Mouse (Mus musculus) heart, embryonic 11.5 days (tissue): ENCODE data around the gene Jmjd1c. TPM values are rescaled to one million over a fixed set of nuclear protein-coding genes. Genes with fewer than 3 reads are reported as not detected.

Experiments used
- ATAC-seq: fragments of 200-750 bp; cut with Nextera tagmentation; replicated peaks from 2 replicates; pipeline ENCODE4 v1.8.0; 2017; ENCODE audit warnings: moderate library complexity; ENCODE audit not compliant: insufficient number of reproducible peaks, low FRiP score, low TSS enrichment
- H3K27ac ChIP-seq: fragments of 300-500 bp; sonication (generic); 2 replicates; pipeline ENCODE4 v1.5.1; 2014; ENCODE audit warnings: mild to moderate bottlenecking, low read depth, low read length
- H3K27me3 ChIP-seq: fragments of 300-500 bp; sonication (generic); 2 replicates; pipeline ENCODE4 v1.6.1; 2014; ENCODE audit warnings: mild to moderate bottlenecking, low read length, mixed read lengths; ENCODE audit not compliant: control insufficient read depth, insufficient read depth
- H3K36me3 ChIP-seq: fragments of 300-500 bp; sonication (generic); 2 replicates; pipeline ENCODE4 v1.6.1; 2014; ENCODE audit warnings: mild to moderate bottlenecking, low read length, moderate library complexity, mixed read lengths; ENCODE audit not compliant: control insufficient read depth, insufficient read depth
- H3K4me1 ChIP-seq: fragments of 300-500 bp; sonication (generic); 2 replicates; pipeline ENCODE4 v1.6.1; 2014; ENCODE audit warnings: low read length; ENCODE audit not compliant: control insufficient read depth, insufficient read depth
- H3K4me2 ChIP-seq: fragments of 300-500 bp; sonication (generic); 2 replicates; pipeline ENCODE4 v1.6.1; 2014; ENCODE audit warnings: mild to moderate bottlenecking, moderate library complexity
- H3K4me3 ChIP-seq: fragments of 300-500 bp; sonication (generic); 2 replicates; pipeline ENCODE4 v1.5.1; 2014; ENCODE audit warnings: low read depth, low read length
- H3K9ac ChIP-seq: fragments of 300-500 bp; sonication (generic); 2 replicates; pipeline ENCODE4 v1.6.1; 2014; ENCODE audit warnings: mild to moderate bottlenecking, low read depth, low read length, moderate library complexity
- H3K9me3 ChIP-seq: fragments of 300-500 bp; sonication (generic); replicated peaks from 2 replicates; pipeline ENCODE4 v1.6.1; 2016; ENCODE audit warnings: low read length; ENCODE audit not compliant: control insufficient read depth
- WGBS: fragments of 180-500 bp; shearing (Covaris S2); extraction: QIAGEN DNeasy Blood & Tissue Kit; methylation state at CpG from one replicate; pipeline ENCODE4 v1.1.7; 2014; ENCODE audit not compliant: insufficient replicate concordance; 5-methylcytosine and 5-hydroxymethylcytosine counted together
- polyA plus RNA-seq: library from polyadenylated mRNA; unstranded; fragments of >200 nt; fragmentation: Nextera tagmentation; extraction: Ambion mirVana; gene quantifications from 2 replicates; pipeline ENCODE4 v1.2.1, GENCODE M21; 2014

Gene Jmjd1c
- polyA plus RNA-seq, 1 experiment from 2014 or later = 39.5 TPM

GRCm38 (mm10) chr10:67220251-67220650 lies 124.3 kb downstream of the Jmjd1c start:
- H3K9ac ChIP-seq = no peak overlapping the region
- H3K4me2 ChIP-seq = no peak overlapping the region
- no peak for ATAC-seq
- H3K36me3 ChIP-seq = peaks cover 16% of the 10 kb centered on the region
- no peaks in the 10 kb centered on the region for H3K27me3 ChIP-seq
- H3K4me1 ChIP-seq = peaks cover 8% of the 10 kb centered on the region
- H3K27ac ChIP-seq = no peak overlapping the region
- no peak overlapping the region for H3K4me3 ChIP-seq
- 84% methylated on average over 4 of the region's 4 CpGs for WGBS
- no peaks in the 10 kb centered on the region for H3K9me3 ChIP-seq

DNA sequence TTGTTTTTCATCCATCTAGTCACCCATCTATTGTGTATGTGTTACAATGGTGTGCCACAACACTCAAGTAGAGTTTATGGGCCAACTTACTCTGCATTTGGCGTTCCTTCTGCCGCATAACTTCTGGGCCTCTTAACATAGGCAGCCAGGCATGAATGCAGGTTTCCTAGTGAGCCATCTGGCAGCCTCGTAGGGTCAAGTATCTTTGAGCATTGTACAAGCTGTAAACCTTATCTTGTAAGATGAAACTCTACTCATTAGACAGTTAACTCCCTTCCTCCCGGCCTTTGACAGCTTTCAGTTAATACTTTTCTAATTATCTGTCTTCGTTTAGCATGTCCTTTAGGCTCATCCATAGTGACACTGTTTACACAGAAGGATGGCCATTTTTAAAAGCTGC lies 125.4 kb downstream of the Jmjd1c start:
- H3K4me3 ChIP-seq = no peak overlapping the region
- WGBS = 43% methylated on average over 5 of the region's 5 CpGs
- no peak for ATAC-seq
- peaks cover 14% of the 10 kb centered on the region for H3K4me1 ChIP-seq
- H3K27ac ChIP-seq = no peak overlapping the region
- H3K27me3 ChIP-seq = no peaks in the 10 kb centered on the region
- H3K4me2 ChIP-seq = no peak overlapping the region
- H3K36me3 ChIP-seq = peaks cover 26% of the 10 kb centered on the region
- no peak overlapping the region for H3K9ac ChIP-seq
- H3K9me3 ChIP-seq = no peaks in the 10 kb centered on the region

DNA sequence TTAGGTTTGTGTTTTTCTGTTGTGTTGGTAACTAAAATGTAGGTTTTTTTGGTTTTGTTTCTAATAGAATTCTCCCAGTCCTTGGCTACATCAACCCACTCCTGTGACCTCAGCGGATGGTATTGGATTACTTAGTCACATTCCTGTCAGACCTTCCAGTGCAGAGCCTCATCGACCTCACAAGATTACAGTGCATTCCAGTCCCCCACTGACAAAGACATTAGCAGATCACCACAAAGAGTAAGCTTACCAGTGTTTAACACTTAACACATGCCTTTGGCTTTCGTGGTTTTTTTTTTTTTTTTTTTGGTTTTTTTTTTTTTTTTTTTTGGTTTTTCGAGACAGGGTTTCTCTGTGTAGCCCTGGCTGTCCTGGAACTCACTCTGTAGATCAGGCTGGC lies 128.0 kb downstream of the Jmjd1c start:
- Histone ChIP-seq H3K27ac (no peak overlapping the region), H3K4me2 (no peak overlapping the region), H3K36me3 (peaks cover 25% of the 10 kb centered on the region), H3K9me3 (no peaks in the 10 kb centered on the region), H3K9ac (no peak overlapping the region), H3K27me3 (no peaks in the 10 kb centered on the region), H3K4me1 (peaks cover 14% of the 10 kb centered on the region), H3K4me3 (no peak overlapping the region)
- WGBS = 46% methylated on average over 3 of the region's 4 CpGs
- ATAC-seq = no peak

- Histone ChIP-seq H3K4me1 (peaks cover 14% of the 10 kb centered on the region), H3K27ac (peak overlapping the region; percentile 32; the same call in 1 of the 2 replicates), H3K4me2 (no peak overlapping the region), H3K36me3 (peaks cover 12% of the 10 kb centered on the region), H3K4me3 (no peak overlapping the region), H3K9me3 (no peaks in the 10 kb centered on the region), H3K9ac (no peak overlapping the region), H3K27me3 (no peaks in the 10 kb centered on the region)
- ATAC-seq = no peak
- 82% methylated on average over 6 of the region's 6 CpGs for WGBS
These were observed 129.6 kb downstream of the Jmjd1c start for GRCm38 (mm10) chr10:67225528-67225927.

DNA sequence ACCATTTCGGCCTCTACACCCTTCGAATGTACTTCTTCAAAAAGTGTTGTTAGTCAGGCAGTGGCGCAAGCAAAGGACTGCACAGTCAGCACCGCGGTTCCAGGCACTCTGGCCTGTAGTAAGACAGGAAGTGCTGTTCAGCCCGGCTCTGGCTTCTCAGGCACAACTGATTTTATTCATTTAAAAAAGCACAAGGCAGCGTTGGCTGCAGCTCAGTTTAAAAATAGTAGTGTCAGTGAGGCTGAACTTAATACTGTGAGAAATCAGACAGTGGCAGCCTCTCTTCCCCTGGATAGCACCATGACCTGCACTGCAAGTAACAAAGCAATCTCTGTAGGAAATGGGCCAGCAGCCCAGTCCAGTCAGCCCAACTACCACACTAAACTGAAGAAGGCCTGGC lies 130.2 kb downstream of the Jmjd1c start:
- H3K27ac ChIP-seq = peak overlapping the region; percentile 32
- H3K9ac ChIP-seq = no peak overlapping the region
- no peaks in the 10 kb centered on the region for H3K27me3 ChIP-seq
- no peak for ATAC-seq
- H3K4me3 ChIP-seq = no peak overlapping the region
- H3K4me1 ChIP-seq = peaks cover 11% of the 10 kb centered on the region
- peaks cover 12% of the 10 kb centered on the region for H3K36me3 ChIP-seq
- WGBS = 62% methylated on average over 7 of the region's 7 CpGs
- no peak overlapping the region for H3K4me2 ChIP-seq
- H3K9me3 ChIP-seq = no peaks in the 10 kb centered on the region

DNA sequence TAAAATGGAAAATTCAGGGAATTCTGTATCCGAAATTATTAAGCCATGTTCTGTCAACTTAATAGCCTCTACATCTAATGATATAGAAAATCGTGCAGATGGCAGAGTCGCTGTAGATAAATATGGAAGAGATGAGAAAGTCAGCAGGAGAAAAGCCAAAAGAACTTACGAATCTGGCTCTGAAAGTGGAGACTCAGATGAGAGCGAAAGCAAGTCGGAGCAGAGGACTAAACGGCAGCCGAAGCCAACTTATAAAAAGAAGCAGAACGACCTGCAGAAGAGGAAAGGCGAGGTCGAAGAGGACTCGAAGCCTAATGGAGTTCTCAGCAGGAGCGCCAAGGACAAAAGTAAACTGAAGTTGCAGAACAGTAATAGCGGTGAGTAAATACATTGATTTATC lies 130.6 kb downstream of the Jmjd1c start:
- Histone ChIP-seq H3K4me2 (no peak overlapping the region), H3K36me3 (peaks cover 14% of the 10 kb centered on the region), H3K9me3 (no peaks in the 10 kb centered on the region), H3K4me1 (peaks cover 7% of the 10 kb centered on the region), H3K4me3 (no peak overlapping the region), H3K27ac (peak overlapping the region; percentile 32; the same call in 1 of the 2 replicates), H3K9ac (no peak overlapping the region), H3K27me3 (no peaks in the 10 kb centered on the region)
- no peak for ATAC-seq
- 88% methylated on average over 14 of the region's 14 CpGs for WGBS

DNA sequence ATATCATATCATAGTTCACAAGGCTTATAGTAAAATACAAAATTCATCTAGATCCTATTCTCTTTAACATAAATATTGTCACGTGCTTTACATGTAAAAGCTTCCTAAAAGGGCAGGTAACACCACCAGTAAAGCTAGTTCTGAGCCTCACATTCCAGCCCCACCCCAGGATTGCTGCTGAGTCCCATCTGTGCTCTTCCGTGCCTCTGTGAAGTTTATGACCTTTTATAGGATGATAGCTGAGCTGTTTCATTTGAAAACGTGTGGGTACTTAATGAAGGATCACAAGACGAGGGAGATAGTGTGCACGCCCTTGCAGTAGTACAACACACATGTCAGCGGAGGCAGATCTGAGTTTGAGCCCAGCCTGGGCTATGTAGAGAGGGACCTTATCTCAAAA lies 134.5 kb downstream of the Jmjd1c start:
- 72% methylated on average over 6 of the region's 6 CpGs for WGBS
- ATAC-seq = no peak
- Histone ChIP-seq H3K4me2 (no peak overlapping the region), H3K4me3 (no peak overlapping the region), H3K4me1 (peaks cover 6% of the 10 kb centered on the region; the same call in 1 of the 2 replicates), H3K9ac (no peak overlapping the region), H3K9me3 (no peaks in the 10 kb centered on the region), H3K36me3 (peaks cover 23% of the 10 kb centered on the region), H3K27me3 (no peaks in the 10 kb centered on the region), H3K27ac (no peak overlapping the region)

DNA sequence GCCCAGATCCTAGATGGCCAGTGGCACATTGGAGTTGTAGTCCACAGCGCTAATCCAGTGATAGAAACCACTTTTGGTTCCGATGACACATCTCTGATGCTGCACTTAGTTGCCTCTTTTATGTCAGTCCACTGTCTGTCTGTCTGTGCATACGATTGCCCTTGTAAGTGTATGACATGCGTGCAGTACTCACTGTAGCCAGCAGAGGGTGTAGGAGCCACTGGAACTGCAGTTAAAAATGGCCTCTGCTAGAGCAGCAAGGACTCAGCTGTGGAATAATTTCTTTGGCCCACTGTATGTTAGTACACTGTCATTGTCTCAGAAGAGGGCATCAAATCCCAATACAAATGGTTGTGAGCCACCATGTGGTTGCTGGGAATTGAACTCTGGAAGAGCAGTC lies 151.2 kb downstream of the Jmjd1c start:
- Histone ChIP-seq H3K4me1 (no peaks in the 10 kb centered on the region), H3K9ac (no peak overlapping the region), H3K27me3 (no peaks in the 10 kb centered on the region), H3K9me3 (no peaks in the 10 kb centered on the region), H3K4me3 (no peak overlapping the region), H3K4me2 (no peak overlapping the region), H3K36me3 (peaks cover 25% of the 10 kb centered on the region), H3K27ac (no peak overlapping the region)
- WGBS = 89% methylated on average over 4 of the region's 4 CpGs
- ATAC-seq = no peak

DNA sequence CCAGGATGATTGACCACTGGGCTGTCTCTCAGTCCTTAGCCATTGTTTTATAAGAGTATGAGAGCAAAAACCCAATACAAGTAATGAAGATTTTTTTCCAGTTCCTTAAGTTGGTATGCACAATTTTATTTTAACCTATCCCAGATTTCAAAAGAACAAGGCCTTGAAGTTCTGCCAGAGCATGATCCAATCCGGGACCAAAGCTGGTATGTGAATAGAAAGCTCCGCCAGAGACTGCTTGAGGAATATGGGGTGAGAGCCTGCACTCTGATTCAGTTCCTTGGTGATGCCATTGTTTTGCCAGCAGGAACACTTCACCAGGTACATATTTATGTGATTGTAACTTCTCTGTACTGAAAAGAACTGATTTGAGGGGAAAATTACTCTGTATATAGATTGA lies 153.6 kb downstream of the Jmjd1c start:
- Histone ChIP-seq H3K27ac (no peak overlapping the region), H3K4me2 (no peak overlapping the region), H3K4me3 (no peak overlapping the region), H3K36me3 (peaks cover 25% of the 10 kb centered on the region), H3K9me3 (no peaks in the 10 kb centered on the region), H3K27me3 (no peaks in the 10 kb centered on the region), H3K4me1 (no peaks in the 10 kb centered on the region), H3K9ac (no peak overlapping the region)
- ATAC-seq = no peak
- WGBS = 100% methylated on average over 2 of the region's 2 CpGs
